Mouse (Mus musculus) stomach, postnatal 0 days (tissue): ENCODE data around the gene Rps21. TPM values are rescaled to one million over a fixed set of nuclear protein-coding genes. Genes with fewer than 3 reads are reported as not detected.

Source experiments
- ATAC-seq: fragments of 200-750 bp; cut with Nextera tagmentation; 2 replicates; pipeline ENCODE4 v1.8.0; 2017; ENCODE audit not compliant: low FRiP score, low TSS enrichment
- DNase-seq: peaks from one replicate; pipeline ENCODE4 v3.0.0-alpha.2; 2016; ENCODE audit warnings: low spot score
- H3K27ac ChIP-seq: fragments of 300-500 bp; sonication (generic); replicated peaks from 2 replicates; pipeline ENCODE4 v1.5.1; 2014; ENCODE audit warnings: mild to moderate bottlenecking, control low read depth
- H3K27me3 ChIP-seq: fragments of 300-500 bp; sonication (generic); 2 replicates; pipeline ENCODE4 v1.6.1; 2014; ENCODE audit warnings: low read length; ENCODE audit not compliant: control insufficient read depth, insufficient read depth
- H3K36me3 ChIP-seq: fragments of 300-500 bp; sonication (generic); 2 replicates; pipeline ENCODE4 v1.6.1; 2014; ENCODE audit warnings: low read length, mixed read lengths; ENCODE audit not compliant: control insufficient read depth, insufficient read depth
- H3K4me1 ChIP-seq: fragments of 300-500 bp; sonication (generic); replicated peaks from 2 replicates; pipeline ENCODE4 v1.6.1; 2014; ENCODE audit warnings: antibody characterized with exemption; ENCODE audit not compliant: control insufficient read depth, insufficient read depth
- H3K4me2 ChIP-seq: fragments of 300-500 bp; sonication (generic); replicated peaks from 2 replicates; pipeline ENCODE4 v1.6.1; 2014; ENCODE audit warnings: low read depth, mild to moderate bottlenecking, control low read depth, moderate library complexity
- H3K4me3 ChIP-seq: fragments of 300-500 bp; sonication (generic); 2 replicates; pipeline ENCODE4 v1.5.1; 2014; ENCODE audit warnings: low read depth, low read length, control low read depth
- H3K9ac ChIP-seq: fragments of 300-500 bp; sonication (generic); 2 replicates; pipeline ENCODE4 v1.6.1; 2014; ENCODE audit warnings: mild to moderate bottlenecking, low read length, control low read depth, mixed read lengths
- H3K9me3 ChIP-seq: fragments of 300-500 bp; sonication (generic); 2 replicates; pipeline ENCODE4 v1.6.1; 2016; ENCODE audit warnings: low read length; ENCODE audit not compliant: control insufficient read depth
- CTCF ChIP-seq: IDR thresholded peaks from 2 replicates; pipeline ENCODE4 v1.5.1; 2016; ENCODE audit warnings: antibody characterized with exemption, low read depth, mild to moderate bottlenecking, moderate library complexity
- EP300 ChIP-seq: optimal IDR thresholded peaks from 2 replicates; pipeline ENCODE3; 2016; ENCODE audit warnings: antibody characterized with exemption
- WGBS: fragments of 180-500 bp; shearing (Covaris S2); extraction: QIAGEN DNeasy Blood & Tissue Kit; methylation state at CpG from one replicate; pipeline ENCODE4 v1.1.7; 2014; 5-methylcytosine and 5-hydroxymethylcytosine counted together
- polyA plus RNA-seq: library from polyadenylated mRNA; unstranded; fragments of >200 nt; fragmentation: Nextera tagmentation; extraction: Ambion mirVana; gene quantifications from 2 replicates; pipeline ENCODE4 v1.2.1, GENCODE M21; 2015

The Rps21 gene
- polyA plus RNA-seq, 1 experiment from 2014 or later = 680 TPM

- no peak for TF ChIP-seq CTCF
- TF ChIP-seq EP300 = no peak
- ATAC-seq (no peak), DNase-seq (no peak)
- Histone ChIP-seq H3K4me3 (no peak overlapping the region), H3K36me3 (no peaks in the 10 kb centered on the region), H3K27me3 (no peaks in the 10 kb centered on the region), H3K27ac (peak overlapping the region; percentile 92), H3K9ac (no peak overlapping the region), H3K9me3 (no peaks in the 10 kb centered on the region), H3K4me1 (peaks cover 26% of the 10 kb centered on the region), H3K4me2 (no peak overlapping the region)
- 66% methylated on average over 7 of the region's 7 CpGs for WGBS
These were observed 23.9 kb upstream of the Rps21 start for GRCm38 (mm10) chr2:180233101-180233904.

- WGBS = 19% methylated on average over 8 of the region's 8 CpGs
- H3K9me3 ChIP-seq = no peaks in the 10 kb centered on the region
- peaks cover 22% of the 10 kb centered on the region for H3K4me1 ChIP-seq
- peak overlapping the region; percentile 92 for H3K27ac ChIP-seq
- no peak overlapping the region for H3K4me3 ChIP-seq
- no peaks in the 10 kb centered on the region for H3K27me3 ChIP-seq
- no peak for DNase-seq
- TF ChIP-seq CTCF (no peak), EP300 (no peak)
- peak; percentile 54 for ATAC-seq
- H3K36me3 ChIP-seq = no peaks in the 10 kb centered on the region
- no peak overlapping the region for H3K9ac ChIP-seq
- no peak overlapping the region for H3K4me2 ChIP-seq
These were observed 22.8 kb upstream of the Rps21 start for GRCm38 (mm10) chr2:180234353-180234752.

GRCm38 (mm10) chr2:180234980-180235379 lies 22.2 kb upstream of the Rps21 start:
- DNase-seq = peak; percentile 73
- Histone ChIP-seq H3K4me1 (peaks cover 22% of the 10 kb centered on the region), H3K9ac (0 out of 2 replicates have a peak overlapping the region, but pooled peaks have one; percentile 31), H3K4me2 (no peak overlapping the region), H3K36me3 (no peaks in the 10 kb centered on the region), H3K9me3 (no peaks in the 10 kb centered on the region), H3K27me3 (no peaks in the 10 kb centered on the region), H3K27ac (peak overlapping the region; percentile 92), H3K4me3 (no peak overlapping the region)
- TF ChIP-seq EP300 = no peak
- ATAC-seq = no peak
- WGBS = 19% methylated on average over 6 of the region's 6 CpGs

- peak overlapping the region; percentile 92 for H3K27ac ChIP-seq
- no peaks in the 10 kb centered on the region for H3K27me3 ChIP-seq
- H3K4me3 ChIP-seq = no peak overlapping the region
- H3K4me2 ChIP-seq = no peak overlapping the region
- H3K9me3 ChIP-seq = no peaks in the 10 kb centered on the region
- no peak overlapping the region for H3K9ac ChIP-seq
- 67% methylated on average over 4 of the region's 4 CpGs for WGBS
- peaks cover 18% of the 10 kb centered on the region; the same call in 1 of the 2 replicates for H3K4me1 ChIP-seq
- DNase-seq = peak; percentile 25
- no peaks in the 10 kb centered on the region for H3K36me3 ChIP-seq
- TF ChIP-seq CTCF (no peak), EP300 (no peak)
- ATAC-seq = no peak
These were observed 21.4 kb upstream of the Rps21 start for GRCm38 (mm10) chr2:180235788-180236187.

GRCm38 (mm10) chr2:180236500-180236899 lies 20.7 kb upstream of the Rps21 start:
- 40% methylated on average over 3 of the region's 3 CpGs for WGBS

GRCm38 (mm10) chr2:180236930-180237329 lies 20.2 kb upstream of the Rps21 start:
- Histone ChIP-seq H3K4me1 (peaks cover 18% of the 10 kb centered on the region; the same call in 1 of the 2 replicates), H3K4me3 (no peak overlapping the region), H3K27me3 (no peaks in the 10 kb centered on the region), H3K27ac (peak overlapping the region; percentile 65), H3K9ac (no peak overlapping the region), H3K4me2 (no peak overlapping the region), H3K36me3 (no peaks in the 10 kb centered on the region), H3K9me3 (no peaks in the 10 kb centered on the region)
- 66% methylated on average over 3 of the region's 3 CpGs for WGBS
- TF ChIP-seq CTCF (no peak), EP300 (no peak)
- no peak for ATAC-seq
- DNase-seq = no peak

More at GRCm38 (mm10) chr2:180236500-180236899, 20.7 kb upstream of the Rps21 start:
- no peak overlapping the region for H3K9ac ChIP-seq
- H3K4me1 ChIP-seq = peaks cover 18% of the 10 kb centered on the region; the same call in 1 of the 2 replicates
- peak overlapping the region; percentile 92 for H3K27ac ChIP-seq
- no peaks in the 10 kb centered on the region for H3K36me3 ChIP-seq
- DNase-seq (peak; percentile 15), ATAC-seq (no peak)
- H3K4me2 ChIP-seq = no peak overlapping the region
- TF ChIP-seq CTCF = no peak
- no peak for TF ChIP-seq EP300
- no peaks in the 10 kb centered on the region for H3K9me3 ChIP-seq
- no peak overlapping the region for H3K4me3 ChIP-seq
- H3K27me3 ChIP-seq = no peaks in the 10 kb centered on the region
